In the genomic region with DNA sequence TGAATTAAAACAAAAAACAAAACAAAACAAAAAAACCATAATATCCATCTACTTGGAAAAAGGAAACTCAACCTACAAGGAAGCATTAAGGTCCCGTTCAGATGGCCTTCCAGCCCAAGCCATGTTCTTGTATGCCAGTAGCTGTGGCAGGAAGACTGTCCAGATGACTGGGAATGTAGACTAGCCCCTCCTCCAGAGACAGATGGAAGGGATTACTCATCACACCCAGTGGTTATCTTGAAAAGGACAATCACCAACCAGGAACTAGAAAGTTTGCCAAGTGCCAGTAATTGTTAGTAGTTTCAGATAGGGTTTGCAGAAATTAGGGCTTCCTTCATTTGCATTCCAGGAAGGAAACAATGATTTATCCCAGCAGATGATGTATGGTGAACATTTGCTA, we compare ENCODE assay signal across 10 mouse cellular contexts. TPM values are rescaled to one million over a fixed set of nuclear protein-coding genes. Genes with fewer than 3 reads are reported as not detected.
DNase-seq lines count a peak whose midpoint lies in the region; ATAC-seq and TF ChIP-seq lines count a peak whose summit lies in the region.
"Had no signal": no experiment of that assay in that cellular context is flagged by ENCODE, and none has a peak within 500 bp of the region (broad histone marks: within the 10 kb centered on the region; RNA-seq: fewer than 3 reads in every experiment).

No protein-coding gene starts in this region.

- no peaks in the 10 kb centered on the region for H3K36me3 ChIP-seq in intestine, embryonic 16.5 days (ENCODE audit: control insufficient read depth, insufficient read depth, low read length)
- no peaks in the 10 kb centered on the region for H3K36me3 ChIP-seq in stomach, postnatal 0 days (ENCODE audit: control insufficient read depth, insufficient read depth, low read length)
- H3K36me3 ChIP-seq in embryonic facial prominence, embryonic 10.5 days (replicated peaks) = no peaks in the 10 kb centered on the region
- H3K36me3 ChIP-seq: stomach, embryonic 15.5 days had no signal

- H3K4me2 ChIP-seq in intestine, embryonic 16.5 days (ENCODE audit: low read depth, low read length) = no peak overlapping the region
- H3K4me2 ChIP-seq in stomach, postnatal 0 days (replicated peaks; ENCODE audit: low read depth) = no peak overlapping the region
- H3K4me2 ChIP-seq: stomach, embryonic 15.5 days had no signal

- no peak for TF ChIP-seq CTCF in stomach, postnatal 0 days (IDR thresholded peaks at IDR 0.05; ENCODE audit: low read depth)

- H3K9ac ChIP-seq in intestine, embryonic 16.5 days (ENCODE audit: low read depth, low read length) = no peak overlapping the region
- H3K9ac ChIP-seq in stomach, postnatal 0 days (ENCODE audit: low read length) = no peak overlapping the region
- H3K9ac ChIP-seq: stomach, embryonic 15.5 days had no signal

- no peak overlapping the region for H3K4me3 ChIP-seq in intestine, embryonic 16.5 days (ENCODE audit: low read length)
- no peak overlapping the region for H3K4me3 ChIP-seq in stomach, postnatal 0 days (ENCODE audit: low read depth, low read length)
- H3K4me3 ChIP-seq in embryonic facial prominence, embryonic 10.5 days = no peak overlapping the region
- H3K4me3 ChIP-seq: stomach, embryonic 15.5 days had no signal

- no peaks in the 10 kb centered on the region for H3K4me1 ChIP-seq in intestine, embryonic 16.5 days (ENCODE audit: control insufficient read depth, insufficient read depth, low read length)
- no peaks in the 10 kb centered on the region for H3K4me1 ChIP-seq in stomach, postnatal 0 days (replicated peaks; ENCODE audit: control insufficient read depth, insufficient read depth)
- no peaks in the 10 kb centered on the region; the same call in 1 of the 2 replicates for H3K4me1 ChIP-seq in embryonic facial prominence, embryonic 10.5 days
- H3K4me1 ChIP-seq: stomach, embryonic 15.5 days had no signal

- no peak overlapping the region for H3K27ac ChIP-seq in intestine, embryonic 16.5 days (ENCODE audit: low read length)
- no peak overlapping the region for H3K27ac ChIP-seq in stomach, postnatal 0 days (replicated peaks)
- H3K27ac ChIP-seq in embryonic facial prominence, embryonic 10.5 days (replicated peaks) = no peak overlapping the region
- H3K27ac ChIP-seq: stomach, embryonic 15.5 days had no signal

- 72% methylated on average over 1 of the region's 1 CpGs for WGBS in intestine, embryonic 16.5 days
- 38% methylated on average over 1 of the region's 1 CpGs for WGBS in stomach, postnatal 0 days
- WGBS in embryonic facial prominence, embryonic 10.5 days = 80% methylated on average over 1 of the region's 1 CpGs

- peak; percentile 70 for ATAC-seq in intestine, embryonic 16.5 days
- peak; percentile 45; the same call in 1 of the 2 replicates for ATAC-seq in stomach, postnatal 0 days (ENCODE audit: low FRiP score, low TSS enrichment)
- ATAC-seq: CD4-positive, CD25-positive, alpha-beta regulatory T cell, adult 4 months had no signal

- no peaks in the 10 kb centered on the region for H3K27me3 ChIP-seq in intestine, embryonic 16.5 days (replicated peaks; ENCODE audit: control insufficient read depth, insufficient read depth, low read length)
- no peaks in the 10 kb centered on the region for H3K27me3 ChIP-seq in stomach, postnatal 0 days (ENCODE audit: control insufficient read depth, insufficient read depth, low read length)
- H3K27me3 ChIP-seq in embryonic facial prominence, embryonic 10.5 days (replicated peaks; ENCODE audit: low read depth, poor library complexity, severe bottlenecking) = no peaks in the 10 kb centered on the region
- H3K27me3 ChIP-seq: stomach, embryonic 15.5 days had no signal

- TF ChIP-seq EP300 in stomach, postnatal 0 days (optimal IDR thresholded peaks at IDR 0.05) = no peak

- no peaks in the 10 kb centered on the region for H3K9me3 ChIP-seq in intestine, embryonic 16.5 days (ENCODE audit: control insufficient read depth, low read length)
- no peaks in the 10 kb centered on the region for H3K9me3 ChIP-seq in stomach, postnatal 0 days (ENCODE audit: control insufficient read depth, low read length)
- no peaks in the 10 kb centered on the region for H3K9me3 ChIP-seq in embryonic facial prominence, embryonic 10.5 days
- H3K9me3 ChIP-seq: stomach, embryonic 15.5 days had no signal

- peak; percentile 30 to 32 for DNase-seq in cerebellum, postnatal 10 days
- no peak for DNase-seq in cerebellum, postnatal 4 days (ENCODE audit: low spot score in 2 of 2)
- DNase-seq in right cerebral cortex, adult 18-20 months = peak; percentile 30
- no peak for DNase-seq in right cerebral cortex, postnatal 25 days
- no peak for DNase-seq in stomach, postnatal 0 days (ENCODE audit: low spot score)
- no peak for DNase-seq in layer of hippocampus, adult 8-10 months (ENCODE audit: low spot score in 2 of 2)
- DNase-seq in embryonic facial prominence, embryonic 10.5 days (ENCODE audit: low spot score) = no peak

RNA-seq across cellular contexts. Expression of gene Atp10b, which starts 33.1 kb away (rescaled TPM):
- polyA plus RNA-seq in intestine, embryonic 16.5 days (2015; fragmentation: Nextera tagmentation; extraction: Ambion mirVana) = 2.5 and 2.7 TPM in 2 replicates
- 2.1 and 2.3 TPM in 2 replicates for polyA plus RNA-seq in stomach, postnatal 0 days (2015; fragmentation: Nextera tagmentation; extraction: Ambion mirVana)
- 1 to 10 TPM; 1.5 to 1.8 (median 1.7) TPM for total RNA-seq in layer of hippocampus, adult 8-10 months (2022)
- 0.26 and 0.36 TPM in 2 replicates for polyA plus RNA-seq in embryonic facial prominence, embryonic 10.5 days (2016; fragmentation: Nextera tagmentation; extraction: Ambion mirVana)
- polyA plus RNA-seq: CD4-positive, CD25-positive, alpha-beta regulatory T cell, adult 4 months had no signal

Comparison
In these comparisons a context has a peak if more than half of its experiments do, and no peak if none do; other contexts are left out.
1. DNase-seq: peak in cerebellum, postnatal 10 days (2 of 2) and right cerebral cortex, adult 18-20 months (single experiment); none in cerebellum, postnatal 4 days (0 of 2), right cerebral cortex, postnatal 25 days (single experiment), stomach, postnatal 0 days (single experiment), layer of hippocampus, adult 8-10 months (0 of 2) and embryonic facial prominence, embryonic 10.5 days (single experiment).